Mouse (Mus musculus) ZHBTc4 (cell line): ENCODE data around the gene Fgf11.
A peak's percentile ranks its signal among the peaks of the same experiment; 100 is the strongest.

Source experiments
- DNase-seq: peaks from one replicate; pipeline ENCODE4 v3.0.0-alpha.2; 2011; ENCODE audit warnings: low read depth, low spot score

Gene Fgf11

DNA sequence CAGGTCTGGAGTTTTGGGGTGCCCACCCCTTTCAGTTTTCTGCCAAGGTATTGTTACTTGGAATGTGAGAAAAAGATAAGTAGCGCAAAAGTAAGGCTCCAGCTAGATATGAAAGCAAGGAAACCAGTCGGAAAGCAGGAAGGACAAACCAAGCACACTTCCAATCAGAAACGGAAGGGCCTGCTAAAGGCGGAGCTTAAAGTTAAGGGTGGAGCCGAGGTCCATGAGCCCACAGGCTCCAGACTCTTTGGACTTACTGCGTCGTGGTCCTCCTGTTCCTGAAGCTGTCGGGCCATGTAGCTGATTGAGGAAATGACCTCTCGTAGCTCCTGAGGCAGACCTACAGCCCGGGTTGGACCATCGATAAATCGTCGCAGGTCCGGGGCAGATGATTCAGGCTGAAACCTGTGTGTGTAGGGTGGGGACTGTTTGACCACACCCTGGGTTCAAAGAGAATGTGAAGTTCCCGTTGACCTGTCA is 16.8 kb downstream of the Fgf11 start:
- peak; percentile 97 for DNase-seq

GRCm38 (mm10) chr11:69781828-69782227 is 19.8 kb downstream of the Fgf11 start:
- DNase-seq: peak; percentile 81

- DNase-seq: no peak
These were observed 22.7 kb downstream of the Fgf11 start for GRCm38 (mm10) chr11:69778985-69779384.

- no peak for DNase-seq
These were observed 23.2 kb downstream of the Fgf11 start for GRCm38 (mm10) chr11:69778258-69778982.

DNA sequence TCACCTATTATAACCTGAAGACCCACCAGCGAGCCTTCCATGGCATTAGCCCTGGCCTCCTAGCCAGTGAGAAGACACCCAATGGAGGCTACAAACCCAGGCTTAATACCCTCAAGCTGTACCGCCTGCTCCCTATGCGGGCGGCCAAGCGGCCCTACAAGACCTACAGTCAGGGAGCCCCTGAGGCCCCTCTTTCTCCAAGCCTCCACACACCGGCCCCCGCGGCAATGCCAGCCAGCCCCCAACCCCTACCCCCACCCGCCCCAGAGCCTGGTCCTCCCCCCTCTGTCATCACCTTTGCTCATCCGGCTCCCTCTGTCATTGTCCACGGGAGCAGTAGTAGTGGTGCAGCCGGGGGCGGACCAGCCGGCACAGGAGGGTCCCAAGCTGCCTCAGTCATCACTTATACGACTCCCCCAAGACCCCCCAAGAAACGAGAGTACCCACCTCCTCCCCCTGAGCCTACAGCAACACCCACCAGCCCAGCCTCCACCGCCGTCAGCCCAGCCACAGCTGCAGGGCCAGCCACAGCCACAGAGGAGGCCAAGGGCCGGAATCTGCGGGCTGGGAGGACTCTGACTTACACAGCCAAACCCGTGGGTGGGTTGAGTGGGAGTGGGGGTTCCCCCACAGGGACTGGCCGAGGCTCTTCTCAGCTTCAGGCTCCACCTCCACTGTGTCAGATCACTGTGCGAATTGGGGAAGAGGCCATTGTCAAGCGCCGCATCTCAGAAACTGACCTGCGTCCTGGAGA is 24.0 kb downstream of the Fgf11 start:
- no peak for DNase-seq

- DNase-seq: no peak
These were observed 25.2 kb downstream of the Fgf11 start for GRCm38 (mm10) chr11:69776488-69776887.

DNA sequence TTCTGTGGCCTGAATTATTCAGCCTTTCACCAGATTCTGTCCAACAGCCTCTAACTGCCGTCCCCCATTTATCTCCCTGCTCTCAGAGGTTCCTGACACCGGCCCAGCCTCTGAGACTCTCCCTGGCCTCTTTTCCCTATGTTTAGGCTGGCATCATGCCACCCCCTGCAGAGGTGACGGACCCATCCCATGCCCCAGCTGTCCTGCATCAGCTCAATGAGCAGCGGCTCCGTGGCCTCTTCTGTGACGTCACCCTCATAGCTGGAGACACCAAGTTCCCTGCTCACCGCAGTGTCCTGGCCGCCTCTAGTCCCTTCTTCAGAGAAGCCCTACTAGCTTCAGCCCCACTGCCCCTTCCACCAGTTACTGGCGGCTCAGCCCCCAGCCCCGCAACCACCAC is 25.9 kb downstream of the Fgf11 start:
- DNase-seq: no peak

DNA sequence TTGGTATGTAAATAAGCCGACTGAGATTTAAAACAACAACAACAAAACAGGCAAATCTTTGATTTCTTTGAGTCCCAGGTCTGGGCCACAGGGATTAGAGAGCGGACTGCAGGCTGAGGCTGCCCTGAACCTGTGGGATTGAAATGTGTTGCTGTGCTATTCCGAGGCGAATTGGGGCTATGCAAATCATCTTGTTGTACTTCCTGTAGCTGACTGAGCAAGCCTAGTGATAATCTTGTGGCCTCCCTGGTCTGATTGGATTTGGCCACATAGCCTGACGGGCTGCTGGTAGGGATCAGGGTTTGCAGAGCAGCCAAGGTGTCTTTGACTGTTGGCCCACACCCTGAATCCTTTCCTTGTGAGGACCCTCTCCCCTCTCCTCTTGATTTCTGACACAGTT is 26.7 kb downstream of the Fgf11 start:
- DNase-seq: no peak

- DNase-seq: no peak
These were observed 34.1 kb downstream of the Fgf11 start for GRCm38 (mm10) chr11:69767625-69767909.

DNA sequence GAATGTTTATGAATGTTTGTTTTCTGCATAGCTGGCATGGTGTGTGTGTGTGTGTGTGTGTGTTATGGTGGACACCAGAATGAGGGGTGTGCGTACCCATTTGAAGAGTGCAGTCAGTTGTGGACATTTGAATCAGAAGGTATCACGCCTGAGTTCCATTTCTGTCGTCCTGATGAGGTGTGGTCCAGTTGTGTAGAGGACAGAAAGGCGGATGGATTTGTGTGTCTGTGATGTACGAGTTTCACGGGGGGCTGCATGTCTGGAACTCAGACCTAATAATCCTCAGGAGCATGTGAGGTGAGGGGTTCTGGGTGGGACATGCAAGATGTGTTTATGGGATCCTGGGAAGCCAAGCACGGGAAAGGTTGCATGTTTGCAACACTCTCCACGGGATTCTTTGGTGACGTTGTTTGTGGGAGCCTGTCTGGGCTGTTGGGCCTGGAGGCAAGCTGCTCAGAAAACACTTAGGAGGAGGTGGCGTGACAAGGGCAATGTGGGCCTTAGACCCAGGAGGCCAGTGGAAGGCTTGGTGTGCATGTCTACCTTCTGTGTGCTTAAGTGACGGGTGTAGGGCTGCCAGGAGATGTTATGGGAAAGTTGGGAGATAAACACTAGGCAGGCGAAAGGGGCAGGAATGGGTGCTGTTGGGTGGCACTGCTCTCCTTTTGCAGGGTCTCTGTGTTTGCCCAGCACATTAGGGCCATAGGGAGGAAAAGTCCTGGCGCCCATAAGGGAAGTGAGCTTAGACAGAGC is 34.6 kb downstream of the Fgf11 start:
- no peak for DNase-seq

GRCm38 (mm10) chr11:69766126-69766609 is 35.5 kb downstream of the Fgf11 start:
- DNase-seq: peak; percentile 65

- peak; percentile 46 for DNase-seq
These were observed 36.2 kb downstream of the Fgf11 start, which contains the start of gene Zbtb4 for GRCm38 (mm10) chr11:69765221-69766125. TSS of gene Zbtb4 (plus strand) at chr11:69765912.

- peak; percentile 74 for DNase-seq
These were observed 38.1 kb downstream of the Fgf11 start for GRCm38 (mm10) chr11:69763551-69763950.

DNA sequence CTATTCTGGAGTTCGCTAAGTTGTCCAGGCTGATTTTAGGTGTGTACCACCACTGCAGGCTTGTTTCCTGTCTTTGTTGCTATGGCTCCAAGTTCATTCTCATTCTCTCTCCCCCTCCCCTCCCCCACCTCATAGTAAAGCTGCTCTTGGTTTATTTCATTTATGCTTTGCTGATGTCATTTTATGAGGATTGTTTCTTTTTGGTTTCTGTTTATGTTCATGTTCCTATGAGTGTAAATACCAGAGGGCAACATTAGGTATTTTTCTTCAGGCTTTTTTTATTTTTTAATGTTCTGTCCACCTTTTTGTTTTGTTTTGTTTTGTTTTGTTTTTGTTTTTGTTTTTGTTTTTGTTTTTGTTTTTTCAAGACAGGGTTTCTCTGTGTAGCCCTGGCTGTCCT is 39.8 kb downstream of the Fgf11 start, which contains the start of gene Slc35g3:
Gene Slc35g3 (minus strand): TSS at position 101 of the 400 bp plus-strand sequence.
- no peak for DNase-seq

DNA sequence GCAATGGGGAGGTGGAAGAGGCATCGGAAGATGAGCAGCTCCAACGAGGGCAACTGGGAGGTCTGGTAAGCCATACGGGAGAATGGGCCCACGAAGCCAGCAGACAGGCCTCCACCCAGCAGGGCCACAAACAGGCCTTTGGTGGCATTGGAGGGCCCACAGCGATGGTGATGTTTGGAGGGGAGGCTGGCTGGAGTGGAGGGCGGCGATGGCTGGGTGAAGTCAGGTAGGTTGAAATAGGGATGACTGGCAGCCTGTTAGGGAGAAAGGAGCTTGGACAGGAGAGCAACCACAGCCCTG is 40.8 kb downstream of the Fgf11 start:
- no peak for DNase-seq

GRCm38 (mm10) chr11:69760160-69760900 is 41.3 kb downstream of the Fgf11 start:
- DNase-seq: no peak

- DNase-seq: peak; percentile 97
These were observed 42.5 kb downstream of the Fgf11 start for GRCm38 (mm10) chr11:69758971-69759721.

DNA sequence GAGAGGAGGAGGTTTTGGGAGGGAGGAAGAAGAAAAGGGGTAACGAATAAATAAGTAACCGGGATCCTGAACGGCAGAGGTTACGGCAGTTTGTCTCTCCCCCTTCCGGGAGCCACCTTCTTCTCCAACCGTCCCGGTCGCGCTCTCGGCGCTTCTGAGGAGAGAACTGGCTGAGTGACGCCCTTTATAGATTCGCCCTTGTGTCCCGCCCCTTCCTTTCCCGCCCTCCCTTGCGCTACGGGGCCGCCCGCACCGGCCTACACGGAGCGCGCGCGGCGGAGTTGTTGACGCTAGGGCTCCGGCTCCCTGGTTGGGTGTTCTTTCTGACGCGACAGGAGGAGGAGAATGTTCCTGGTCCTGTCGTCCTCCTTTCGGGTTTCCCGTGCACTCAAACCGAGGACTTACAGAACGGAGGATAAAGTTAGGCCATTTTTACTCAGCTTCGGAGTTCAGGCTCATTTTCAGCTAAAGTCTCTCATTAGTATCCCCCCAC is 43.1 kb downstream of the Fgf11 start, which contains the start of gene Polr2a:
Gene Polr2a (minus strand): TSS at position 160 of the 493 bp plus-strand sequence.
- peak; percentile 99 for DNase-seq

DNA sequence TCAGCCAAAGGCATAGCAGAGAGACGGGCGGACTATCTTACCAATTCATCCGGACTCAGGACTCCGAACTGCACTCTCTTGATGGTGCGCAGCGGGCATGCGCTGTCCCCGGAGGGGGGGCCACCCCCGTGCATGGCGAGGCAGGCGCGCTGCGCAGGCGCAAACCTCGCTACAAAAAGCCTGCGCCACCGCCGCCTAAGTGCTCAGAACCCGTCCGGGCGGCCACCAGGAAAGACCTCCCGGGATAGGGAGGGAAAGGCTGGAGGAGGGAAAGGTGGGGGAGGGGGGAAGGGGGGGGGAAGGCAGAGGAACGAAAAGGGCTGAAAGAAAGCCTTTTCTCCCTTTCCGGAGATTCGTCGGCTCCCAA is 43.6 kb downstream of the Fgf11 start:
- peak; percentile 97 for DNase-seq
